Mouse (Mus musculus): ENCODE results near the gene Bcl7a.

DNA sequence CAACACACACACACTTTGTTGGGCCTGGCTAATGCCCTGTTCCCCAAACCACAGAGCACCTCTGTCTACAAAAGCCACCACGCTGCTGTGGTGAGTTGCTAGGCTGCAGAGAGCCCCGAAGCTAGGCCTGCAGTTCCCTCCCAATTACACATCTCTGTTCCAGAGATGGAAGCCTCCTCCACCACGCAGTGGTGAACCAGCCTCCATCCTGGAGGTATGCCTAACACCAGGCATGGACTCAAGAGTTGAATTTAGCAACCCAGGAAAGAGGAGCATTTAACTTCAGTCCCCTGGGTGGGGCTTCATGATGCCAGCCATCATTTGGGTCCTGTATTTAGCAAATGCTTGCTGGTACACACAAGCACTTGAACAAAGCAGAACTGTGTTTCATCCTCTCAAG is 5.2 kb upstream of the Bcl7a start:
- TF ChIP-seq GATA1 (IDR thresholded peaks at IDR 0.05; ENCODE audit: borderline replicate concordance, low read length) (no peak), FLI1 (IDR thresholded peaks at IDR 0.05; ENCODE audit: low read length) (no peak)

All from megakaryocyte, embryonic 14.5 days (primary cell).